Mouse (Mus musculus): Measurements from ENCODE around the gene Dbp.
A peak's percentile ranks its signal among the peaks of the same experiment; 100 is the strongest.

Dbp gene

GRCm38 (mm10) chr7:45723781-45724180 is 18.9 kb downstream of the Dbp start:
- no peak for ATAC-seq (ENCODE audit: low TSS enrichment)

DNA sequence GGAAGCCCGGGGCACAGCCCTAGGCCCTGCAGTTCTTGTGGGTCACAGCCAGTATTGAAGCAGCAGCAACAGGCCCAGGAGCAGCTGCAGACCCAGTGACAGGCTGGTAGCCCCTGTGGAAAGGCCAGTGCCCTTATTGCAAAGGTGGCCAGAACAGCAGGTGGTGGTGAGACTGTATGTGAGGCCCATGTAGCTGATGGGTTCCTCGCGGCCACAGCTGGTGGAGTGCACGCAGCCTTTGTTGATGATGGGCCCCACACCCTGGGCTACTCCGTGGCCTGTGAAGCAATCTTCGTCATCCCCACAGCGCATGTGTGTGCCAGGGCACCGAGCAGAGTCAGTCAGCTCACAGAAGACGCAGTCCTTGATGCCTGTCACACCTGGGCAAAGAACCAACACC is 20.3 kb downstream of the Dbp start:
- ATAC-seq (ENCODE audit: low TSS enrichment) = no peak

DNA sequence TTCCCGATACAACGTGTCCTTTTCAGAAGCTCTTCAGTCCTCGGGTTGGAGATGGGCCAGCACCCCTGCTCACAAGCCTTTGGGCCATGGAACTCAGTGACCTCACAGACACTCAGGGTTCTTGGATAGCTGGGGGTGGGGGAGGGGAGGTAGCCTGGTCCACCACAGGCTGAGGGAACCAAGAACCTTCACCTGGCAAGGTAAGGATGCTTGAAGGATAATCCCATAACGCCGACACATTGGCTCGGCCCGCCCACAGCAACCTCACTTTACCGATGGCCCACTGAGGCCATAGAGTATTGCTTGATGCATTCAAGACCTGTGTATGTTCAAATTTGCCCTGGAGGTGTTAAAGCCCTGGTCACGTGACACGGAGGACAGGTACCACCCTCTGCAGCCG is 20.8 kb downstream of the Dbp start, which contains the start of gene Spaca4:
TSS of gene Spaca4 (minus strand) at position 101 of the 400 bp plus-strand sequence.
- no peak for ATAC-seq (ENCODE audit: low TSS enrichment)

DNA sequence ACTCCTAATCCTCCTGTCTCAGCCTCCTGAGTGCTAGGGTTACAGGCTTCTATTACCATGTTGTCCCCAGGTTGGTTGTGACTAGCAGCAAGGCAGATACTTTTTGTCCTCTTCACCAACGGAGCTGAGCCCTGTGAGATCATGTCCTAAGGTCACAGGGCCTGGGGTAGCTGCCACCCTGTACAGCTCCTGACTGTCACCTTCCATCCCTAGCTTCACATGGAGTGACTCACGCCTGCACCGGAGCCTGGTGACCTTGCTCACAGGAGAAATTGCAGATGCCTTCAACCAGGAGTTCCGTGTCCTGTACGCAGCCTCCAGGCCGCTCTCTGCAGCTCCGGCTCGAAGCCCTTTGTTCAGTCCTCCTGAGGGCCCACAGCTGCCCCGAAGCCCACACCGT is 21.5 kb downstream of the Dbp start:
- no peak for ATAC-seq (ENCODE audit: low TSS enrichment)

DNA sequence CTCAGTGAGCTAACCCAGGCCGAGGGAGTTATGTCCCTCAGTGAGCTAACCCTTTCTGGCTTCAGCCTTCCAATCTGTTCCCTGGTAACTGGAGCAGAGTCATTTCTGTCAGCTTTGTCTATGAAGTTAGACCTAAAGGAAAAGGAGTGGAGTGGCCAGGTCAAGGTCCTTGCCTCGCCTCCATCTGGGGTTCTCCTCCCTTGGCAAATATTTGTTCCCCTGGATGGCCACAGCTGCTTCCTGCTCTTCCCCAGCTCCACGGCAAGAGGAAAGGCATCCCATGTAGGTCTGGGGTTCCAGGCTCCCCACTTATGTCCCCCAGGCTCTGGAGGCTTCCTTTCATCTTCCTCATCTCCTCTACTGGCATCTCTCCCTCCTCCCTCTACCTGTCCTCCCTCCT is 22.7 kb downstream of the Dbp start:
- ATAC-seq (ENCODE audit: low TSS enrichment) = no peak

GRCm38 (mm10) chr7:45730727-45731431 is 26.0 kb downstream of the Dbp start:
- ATAC-seq (ENCODE audit: low TSS enrichment) = no peak

DNA sequence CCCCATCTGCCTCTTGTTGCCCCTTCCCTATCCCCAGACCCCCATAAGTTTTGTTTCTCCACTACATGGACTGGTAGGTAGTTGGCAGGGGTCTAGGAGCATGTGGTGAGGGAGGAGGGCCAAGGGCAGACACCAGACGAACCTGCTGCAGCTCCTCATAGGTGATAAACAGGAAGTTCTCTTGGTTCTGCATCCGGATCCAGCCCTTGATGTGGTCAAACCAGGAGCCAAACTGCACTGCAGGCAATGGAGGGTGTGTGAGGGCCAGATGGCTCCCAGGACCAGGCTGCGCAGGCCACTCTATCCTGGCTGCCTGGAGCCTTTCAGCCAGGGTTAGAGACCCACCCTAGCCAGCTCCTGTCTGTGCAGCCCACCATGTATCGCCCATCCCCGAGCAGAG is 28.6 kb downstream of the Dbp start:
- ATAC-seq (ENCODE audit: low TSS enrichment) = no peak

DNA sequence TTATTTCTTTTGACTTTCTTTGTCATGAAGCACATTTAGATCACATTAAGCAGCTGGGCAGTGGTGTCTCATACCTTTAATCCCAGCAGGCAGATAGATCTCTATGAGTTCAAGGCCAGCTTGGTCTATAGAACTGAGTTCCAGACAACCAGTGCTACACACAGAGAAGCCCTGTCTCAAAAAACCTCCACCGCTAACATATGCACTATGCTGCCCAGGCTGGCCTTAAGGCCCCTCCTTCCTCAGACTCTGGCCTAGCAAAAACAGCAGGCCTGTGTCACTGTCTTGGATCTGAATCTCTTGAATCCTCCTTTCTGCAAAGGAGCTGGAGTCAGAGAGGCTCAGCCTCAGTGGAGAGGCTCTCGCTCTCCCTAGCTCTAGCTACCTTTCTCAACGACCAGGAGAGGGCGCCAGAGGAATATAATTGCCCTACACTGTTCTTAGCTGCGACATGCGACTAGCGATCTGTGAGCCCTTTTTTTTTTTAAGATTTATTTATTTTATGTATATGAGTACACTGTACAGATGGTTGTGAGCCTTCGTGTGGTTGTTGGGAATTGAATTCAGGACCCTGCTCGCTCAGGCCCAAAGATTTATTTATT is 34.4 kb downstream of the Dbp start:
- peak; percentile 58; the same call in 1 of the 2 replicates for ATAC-seq (ENCODE audit: low TSS enrichment)

DNA sequence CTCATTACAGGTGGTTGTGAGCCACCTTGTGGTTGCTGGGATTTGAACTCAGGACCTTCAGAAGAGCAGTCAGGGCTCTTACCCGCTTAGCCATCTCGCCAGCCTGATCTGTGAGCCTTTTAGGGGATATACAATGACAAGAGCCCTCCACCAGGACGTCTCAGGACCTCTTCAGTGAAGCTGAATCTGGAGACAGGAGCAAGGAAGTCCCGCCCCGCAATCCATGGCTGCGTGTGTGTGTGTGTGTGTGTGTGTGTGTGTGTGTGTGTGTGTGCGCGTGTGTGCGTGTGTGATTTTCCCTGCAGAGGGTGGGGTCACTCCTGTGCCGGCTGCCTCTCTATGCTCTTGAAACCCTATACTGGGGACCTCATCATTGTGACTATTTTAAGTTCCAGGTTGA is 34.9 kb downstream of the Dbp start:
- ATAC-seq (ENCODE audit: low TSS enrichment) = no peak

DNA sequence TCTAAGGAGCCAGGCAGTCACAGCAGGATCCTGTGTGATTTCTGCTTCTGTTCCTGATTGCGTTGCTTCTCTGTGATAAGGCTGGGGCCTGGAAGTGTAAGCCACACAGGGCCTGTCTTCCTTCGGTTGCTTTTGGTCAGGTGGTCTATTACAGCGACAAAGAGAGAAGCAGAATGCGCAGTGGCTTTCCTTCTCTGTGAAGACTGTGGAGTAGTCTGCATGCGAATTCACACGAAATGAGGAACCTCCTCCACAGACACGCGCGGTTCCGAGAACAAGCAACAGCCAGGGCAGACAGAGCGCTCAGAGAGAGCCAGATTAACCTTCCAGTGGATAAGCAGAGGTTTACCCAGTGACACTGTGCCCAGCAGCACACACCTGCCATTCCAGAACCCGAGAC is 36.4 kb downstream of the Dbp start:
- peak; percentile 41; the same call in 1 of the 2 replicates for ATAC-seq (ENCODE audit: low TSS enrichment)

DNA sequence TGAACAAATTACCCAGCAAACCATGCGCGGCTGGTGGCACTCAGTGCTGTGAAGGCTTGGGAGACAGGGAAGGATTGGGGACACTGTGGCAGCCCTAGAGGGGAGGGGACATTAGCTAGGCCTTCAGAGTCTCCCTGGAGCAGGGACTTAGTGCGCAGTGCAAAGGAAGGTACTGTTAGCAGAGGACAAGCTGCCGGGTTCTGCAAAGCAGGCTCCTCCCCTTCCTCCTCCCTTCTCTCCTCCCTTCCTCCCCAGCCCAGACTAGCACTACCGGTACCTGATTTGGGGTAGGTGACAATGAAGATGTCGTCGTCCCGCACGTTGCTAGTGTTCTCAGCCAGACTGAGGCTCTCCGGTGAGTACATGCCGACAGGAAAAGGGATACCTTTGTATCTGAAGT is 36.9 kb downstream of the Dbp start:
- peak; percentile 83 for ATAC-seq (ENCODE audit: low TSS enrichment)

DNA sequence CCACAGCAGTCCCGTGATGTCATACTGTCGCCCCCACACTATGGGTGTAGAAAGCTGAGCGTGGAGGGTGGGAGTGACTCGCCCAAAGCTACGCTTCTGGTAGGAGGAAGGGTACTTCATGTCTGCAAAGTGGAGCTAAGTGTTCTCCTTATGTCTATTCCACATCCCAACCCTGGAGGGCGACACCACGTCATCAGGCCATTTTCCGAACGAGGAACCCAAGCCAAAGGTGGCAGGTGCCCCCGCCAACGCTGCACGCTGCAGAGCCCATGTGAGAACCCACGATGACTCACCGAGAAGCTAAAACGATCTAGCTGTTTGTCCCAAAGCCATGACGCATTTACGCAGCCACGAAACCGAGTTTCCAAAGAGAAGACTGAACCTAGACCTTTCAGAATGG is 37.5 kb downstream of the Dbp start:
- peak; percentile 66 for ATAC-seq (ENCODE audit: low TSS enrichment)

DNA sequence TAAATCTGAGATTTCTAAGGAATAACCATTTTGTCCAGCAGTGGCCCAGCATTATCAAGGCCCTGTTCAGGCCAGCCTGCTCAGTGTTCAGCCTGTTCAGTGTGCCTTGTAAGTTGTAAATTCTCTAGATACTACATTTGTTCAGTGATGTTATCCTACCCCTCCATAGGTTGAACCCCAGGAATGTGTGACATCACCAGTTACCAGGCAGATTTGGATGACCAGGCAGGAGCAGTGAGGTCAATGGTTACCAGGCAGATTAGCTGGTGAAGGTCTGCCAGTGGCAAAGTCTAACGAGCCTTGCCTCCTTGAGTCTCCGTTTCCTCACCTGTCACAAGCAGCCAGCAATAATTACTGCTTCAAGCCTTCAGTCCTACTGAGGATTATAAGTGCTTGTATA is 39.5 kb downstream of the Dbp start:
- ATAC-seq (ENCODE audit: low TSS enrichment) = peak; percentile 50; the same call in 1 of the 2 replicates

GRCm38 (mm10) chr7:45746518-45746917 is 41.6 kb downstream of the Dbp start:
- ATAC-seq (ENCODE audit: low TSS enrichment) = no peak

- ATAC-seq (ENCODE audit: low TSS enrichment) = no peak
Measured at GRCm38 (mm10) chr7:45747450-45747849, 42.6 kb downstream of the Dbp start.

GRCm38 (mm10) chr7:45748110-45748509 is 43.2 kb downstream of the Dbp start:
- ATAC-seq (ENCODE audit: low TSS enrichment) = no peak

GRCm38 (mm10) chr7:45749401-45749800 is 44.5 kb downstream of the Dbp start:
- ATAC-seq (ENCODE audit: low TSS enrichment) = peak; percentile 62; the same call in 1 of the 2 replicates

- ATAC-seq (ENCODE audit: low TSS enrichment) = no peak
Measured at GRCm38 (mm10) chr7:45750162-45750561, 45.3 kb downstream of the Dbp start.

DNA sequence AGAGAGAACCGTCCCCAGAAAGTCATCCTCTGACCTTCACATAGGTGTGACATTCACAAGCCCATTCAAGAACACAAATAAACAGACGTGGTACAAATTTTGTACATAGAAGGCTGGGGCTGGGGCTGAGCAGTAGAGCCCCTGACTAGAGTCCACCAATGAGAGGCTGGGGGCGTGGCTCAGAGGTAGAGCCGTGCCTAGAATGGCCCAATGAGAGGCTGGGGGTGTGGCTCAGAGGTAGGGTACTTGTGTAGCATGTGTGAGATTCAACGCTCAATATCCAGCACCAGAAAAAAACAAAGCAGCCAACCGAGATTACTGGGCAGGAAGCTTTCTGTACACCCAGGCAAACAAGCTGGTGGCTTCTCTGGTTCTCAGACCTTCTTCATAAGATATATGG is 50.8 kb downstream of the Dbp start:
- no peak for ATAC-seq (ENCODE audit: low TSS enrichment)

GRCm38 (mm10) chr7:45759400-45759799 is 54.5 kb downstream of the Dbp start:
- ATAC-seq (ENCODE audit: low TSS enrichment) = no peak
